8 mouse cellular contexts compared by ENCODE assay signal in the genomic region with DNA sequence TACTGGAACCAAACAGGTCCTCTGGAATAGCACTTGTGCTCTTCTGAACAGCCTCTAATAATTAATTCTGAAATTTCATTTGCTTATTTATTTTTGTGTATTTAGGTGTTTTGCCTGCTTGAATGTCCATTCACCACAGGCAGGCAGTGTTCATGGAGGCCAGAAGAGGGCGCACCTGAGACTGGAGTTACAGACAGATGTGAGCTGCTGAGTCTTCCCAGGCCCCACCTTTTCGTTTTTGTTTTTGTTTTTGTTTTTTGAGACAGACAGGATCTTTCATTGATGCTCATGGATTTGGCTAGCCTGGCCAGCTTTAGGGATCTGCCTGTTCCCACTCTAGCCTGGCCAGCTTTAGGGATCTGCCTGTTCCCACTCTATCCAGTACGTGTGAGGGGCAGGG. TPM values are rescaled to one million over a fixed set of nuclear protein-coding genes. Genes with fewer than 3 reads are reported as not detected.
DNase-seq lines count a peak whose midpoint lies in the region; ATAC-seq and TF ChIP-seq lines count a peak whose summit lies in the region.
"Had no signal": no experiment of that assay in that cellular context is flagged by ENCODE, and none has a peak within 500 bp of the region (broad histone marks: within the 10 kb centered on the region; RNA-seq: fewer than 3 reads in every experiment).

No protein-coding gene starts in this region.

- H3K4me3 ChIP-seq in liver, embryonic 12.5 days: no peak overlapping the region
- H3K4me3 ChIP-seq in MEL (ENCODE audit: control insufficient read depth in 1 of 2, insufficient read depth in 1 of 2, low read depth in 2 of 2, low read length in 2 of 2): no peak overlapping the region
- no peak overlapping the region for H3K4me3 ChIP-seq in bone marrow, adult 2 months (replicated peaks; ENCODE audit: control insufficient read depth, low read depth, low read length)
- H3K4me3 ChIP-seq: limb, embryonic 13.5 days had no signal

- H3K9ac ChIP-seq in liver, embryonic 12.5 days: no peak overlapping the region
- no peak overlapping the region for H3K9ac ChIP-seq in MEL (ENCODE audit: control insufficient read depth, low read depth, low read length, poor library complexity, severe bottlenecking)
- H3K9ac ChIP-seq: limb, embryonic 13.5 days had no signal

- no peaks in the 10 kb centered on the region for H3K79me2 ChIP-seq in MEL (ENCODE audit: control insufficient read depth, insufficient read depth, low read length, poor library complexity)

- no peaks in the 10 kb centered on the region for H3K9me3 ChIP-seq in liver, embryonic 12.5 days (replicated peaks)
- no peaks in the 10 kb centered on the region for H3K9me3 ChIP-seq in MEL (replicated peaks; ENCODE audit: insufficient read depth, low read length)
- H3K9me3 ChIP-seq: limb, embryonic 13.5 days had no signal

- H3K36me3 ChIP-seq in liver, embryonic 12.5 days: no peaks in the 10 kb centered on the region
- no peaks in the 10 kb centered on the region for H3K36me3 ChIP-seq in MEL (ENCODE audit: control insufficient read depth in 1 of 2, insufficient read depth in 2 of 2, low read length in 2 of 2)
- H3K36me3 ChIP-seq: limb, embryonic 13.5 days had no signal

- no peak overlapping the region for H3K27ac ChIP-seq in liver, embryonic 12.5 days
- no peak overlapping the region for H3K27ac ChIP-seq in MEL (ENCODE audit: control insufficient read depth, low read depth, low read length)
- H3K27ac ChIP-seq in bone marrow, adult 2 months (ENCODE audit: control insufficient read depth, insufficient read depth, low read depth, low read length, poor library complexity): no peak overlapping the region
- H3K27ac ChIP-seq: limb, embryonic 13.5 days had no signal

- WGBS in liver, embryonic 12.5 days (ENCODE audit: insufficient replicate concordance): 38% methylated on average over 3 of the region's 3 CpGs
- 42% methylated on average over 3 of the region's 3 CpGs for WGBS in bone marrow, adult 2 months

- peak; percentile 51 to 64 (median 61) for TF ChIP-seq CTCF in MEL (IDR thresholded peaks at IDR 0.05 in 2 of 3, conservative IDR thresholded peaks at IDR 0.05 in 1 of 3; ENCODE audit: control insufficient read depth in 1 of 3, insufficient read depth in 1 of 3, low read depth in 2 of 3, low read length in 3 of 3, poor library complexity in 1 of 3, severe bottlenecking in 1 of 3)
- TF ChIP-seq CTCF in bone marrow, adult 2 months (IDR thresholded peaks at IDR 0.05; ENCODE audit: control insufficient read depth, insufficient read depth, low read length): peak; percentile 84

- H3K4me2 ChIP-seq in liver, embryonic 12.5 days: no peak overlapping the region
- H3K4me2 ChIP-seq: limb, embryonic 13.5 days had no signal

- peak; percentile 46 for DNase-seq in liver
- DNase-seq in MEL (ENCODE audit: low read depth, low spot score): peak; percentile 77
- peak; percentile 69 for DNase-seq in induced T-regulatory cell, adult 2 months (ENCODE audit: low read depth)
- DNase-seq in lung, postnatal 4 days: peak; percentile 45 to 67

- no peak for ATAC-seq in liver, embryonic 12.5 days
- ATAC-seq in inflammation-experienced regulatory T-cells, adult 6 months: no peak

- TF ChIP-seq POLR2A in MEL (IDR thresholded peaks at IDR 0.05; ENCODE audit: control insufficient read depth in 1 of 2, insufficient read depth in 1 of 2, low read depth in 1 of 2, low read length in 2 of 2, poor library complexity in 1 of 2): no peak
- no peak for TF ChIP-seq POLR2A in bone marrow, adult 2 months (IDR thresholded peaks at IDR 0.05; ENCODE audit: borderline replicate concordance, control insufficient read depth, low read depth, low read length)

- H3K27me3 ChIP-seq in liver, embryonic 12.5 days (replicated peaks): no peaks in the 10 kb centered on the region
- no peaks in the 10 kb centered on the region; a peak in 2 of 4 replicates for H3K27me3 ChIP-seq in MEL (ENCODE audit: control insufficient read depth in 1 of 2, insufficient read depth in 2 of 2, low read length in 2 of 2)
- H3K27me3 ChIP-seq: limb, embryonic 13.5 days had no signal

- TF ChIP-seq EP300 in MEL (IDR thresholded peaks at IDR 0.05; ENCODE audit: low read depth in 1 of 2, low read length in 2 of 2): no peak

- peak; percentile 14 for TF ChIP-seq RAD21 in MEL (IDR thresholded peaks at IDR 0.05; ENCODE audit: low read depth, low read length)

- no peaks in the 10 kb centered on the region for H3K4me1 ChIP-seq in liver, embryonic 12.5 days
- no peaks in the 10 kb centered on the region for H3K4me1 ChIP-seq in MEL (ENCODE audit: control insufficient read depth in 1 of 2, insufficient read depth in 2 of 2, low read length in 2 of 2)
- H3K4me1 ChIP-seq in bone marrow, adult 2 months (ENCODE audit: control insufficient read depth, insufficient read depth, low read length): peaks cover 2% of the 10 kb centered on the region; the same call in 1 of the 2 replicates
- H3K4me1 ChIP-seq: limb, embryonic 13.5 days had no signal

TF ChIP-seq in MEL, 35 proteins besides CTCF, POLR2A, EP300 and RAD21:
- TF ChIP-seq SMC3 (IDR thresholded peaks at IDR 0.05; ENCODE audit: low read depth, low read length) (peak; percentile 51), MYC (IDR thresholded peaks at IDR 0.05; ENCODE audit: low read depth, low read length) (no peak)
TF ChIP-seq in MEL: peak in this region for 1.

RNA-seq across cellular contexts. Expression of a gene that starts 9.6 kb away (rescaled TPM):
- not detected in 2 replicates for polyA plus RNA-seq in liver, embryonic 12.5 days (2016; fragmentation: Nextera tagmentation; extraction: Ambion mirVana)
- total RNA-seq in MEL (2012; rRNA removed): not detected in 2 replicates
- not detected for polyA plus RNA-seq in MEL (2012; ENCODE audit: insufficient read depth in 1 of 2, insufficient read length in 2 of 2, low read depth in 1 of 2, low replicate concordance in 2 of 2, missing spikeins in 1 of 2)
- polyA plus RNA-seq in bone marrow, adult 2 months (2011; ENCODE audit: insufficient read depth, insufficient read length, low replicate concordance, missing spikeins): 1.0 TPM in 1 of 2 replicates, not detected in the other
- not detected for polyA plus RNA-seq in inflammation-experienced regulatory T-cells, adult 6 months (2017; shearing (Covaris generic))
- polyA plus RNA-seq: limb, embryonic 13.5 days had no signal

RNA-seq across cellular contexts. Expression of a gene that starts 24.6 kb away (rescaled TPM):
- polyA plus RNA-seq in liver, embryonic 12.5 days (2016; fragmentation: Nextera tagmentation; extraction: Ambion mirVana): 209 and 244 TPM in 2 replicates
- total RNA-seq in MEL (2012; rRNA removed): not detected in 2 replicates
- not detected for polyA plus RNA-seq in MEL (2012; ENCODE audit: insufficient read depth in 1 of 2, insufficient read length in 2 of 2, low read depth in 1 of 2, low replicate concordance in 2 of 2, missing spikeins in 1 of 2)
- 4,508 and 18,334 TPM in 2 replicates for polyA plus RNA-seq in bone marrow, adult 2 months (2011; ENCODE audit: insufficient read depth, insufficient read length, low replicate concordance, missing spikeins)
- 1 to 10 TPM in 1 of 3 experiments, not detected in 2; 7.4 TPM for polyA plus RNA-seq in inflammation-experienced regulatory T-cells, adult 6 months (2017; shearing (Covaris generic))

RNA-seq across cellular contexts. Expression of a gene that starts 31.5 kb away (rescaled TPM):
- polyA plus RNA-seq in liver, embryonic 12.5 days (2016; fragmentation: Nextera tagmentation; extraction: Ambion mirVana): 5.7 and 6.8 TPM in 2 replicates
- total RNA-seq in MEL (2012; rRNA removed): 0.85 and 2.1 TPM in 2 replicates
- 1 to 10 TPM in 1 of 2 experiments, not detected in 1; 4.7 TPM for polyA plus RNA-seq in MEL (2012; ENCODE audit: insufficient read depth in 1 of 2, insufficient read length in 2 of 2, low read depth in 1 of 2, low replicate concordance in 2 of 2, missing spikeins in 1 of 2)
- polyA plus RNA-seq in bone marrow, adult 2 months (2011; ENCODE audit: insufficient read depth, insufficient read length, low replicate concordance, missing spikeins): 391 and 969 TPM in 2 replicates
- 1,000 to 10,000 TPM in 1 of 3 experiments, 100 to 1,000 TPM in 2; 212 to 1,342 (median 247) TPM for polyA plus RNA-seq in inflammation-experienced regulatory T-cells, adult 6 months (2017; shearing (Covaris generic))

RNA-seq across cellular contexts. Expression of a gene that starts 35.9 kb away (rescaled TPM):
- polyA plus RNA-seq in liver, embryonic 12.5 days (2016; fragmentation: Nextera tagmentation; extraction: Ambion mirVana): not detected in 2 replicates
- not detected in 2 replicates for total RNA-seq in MEL (2012; rRNA removed)
- polyA plus RNA-seq in MEL (2012; ENCODE audit: insufficient read depth in 1 of 2, insufficient read length in 2 of 2, low read depth in 1 of 2, low replicate concordance in 2 of 2, missing spikeins in 1 of 2): not detected
- not detected in 2 replicates for polyA plus RNA-seq in bone marrow, adult 2 months (2011; ENCODE audit: insufficient read depth, insufficient read length, low replicate concordance, missing spikeins)
- polyA plus RNA-seq in inflammation-experienced regulatory T-cells, adult 6 months (2017; shearing (Covaris generic)): not detected
- polyA plus RNA-seq: limb, embryonic 13.5 days had no signal

RNA-seq across cellular contexts. Expression of a gene that starts 40.6 kb away (rescaled TPM):
- polyA plus RNA-seq in liver, embryonic 12.5 days (2016; fragmentation: Nextera tagmentation; extraction: Ambion mirVana): 0.55 and 0.69 TPM in 2 replicates
- total RNA-seq in MEL (2012; rRNA removed): 0.73 and 0.82 TPM in 2 replicates
- polyA plus RNA-seq in MEL (2012; ENCODE audit: insufficient read depth in 1 of 2, insufficient read length in 2 of 2, low read depth in 1 of 2, low replicate concordance in 2 of 2, missing spikeins in 1 of 2): 1 to 10 TPM in 1 of 2 experiments, not detected in 1; 2.3 TPM
- polyA plus RNA-seq in bone marrow, adult 2 months (2011; ENCODE audit: insufficient read depth, insufficient read length, low replicate concordance, missing spikeins): 71.4 and 238 TPM in 2 replicates
- polyA plus RNA-seq in inflammation-experienced regulatory T-cells, adult 6 months (2017; shearing (Covaris generic)): 100 to 1,000 TPM in 1 of 3 experiments, 10 to 100 TPM in 2; 65.2 to 589 (median 72.0) TPM

Comparison
In these comparisons a context has a peak if more than half of its experiments do, and no peak if none do; other contexts are left out.
1. RNA of a gene that starts 24.6 kb away (polyA plus RNA-seq): 4,508 to 18,334 TPM in bone marrow, adult 2 months; 209 to 244 TPM in liver, embryonic 12.5 days, 7.4 TPM in inflammation-experienced regulatory T-cells, adult 6 months and not detected in MEL; every median in the first group is over 10 times any median in the second.
2. Peak in every context shown above with its lines, with median percentiles within 50 percentile points of each other: DNase-seq.